Mouse (Mus musculus): Measurements from ENCODE around the gene Dazap1.

DNA sequence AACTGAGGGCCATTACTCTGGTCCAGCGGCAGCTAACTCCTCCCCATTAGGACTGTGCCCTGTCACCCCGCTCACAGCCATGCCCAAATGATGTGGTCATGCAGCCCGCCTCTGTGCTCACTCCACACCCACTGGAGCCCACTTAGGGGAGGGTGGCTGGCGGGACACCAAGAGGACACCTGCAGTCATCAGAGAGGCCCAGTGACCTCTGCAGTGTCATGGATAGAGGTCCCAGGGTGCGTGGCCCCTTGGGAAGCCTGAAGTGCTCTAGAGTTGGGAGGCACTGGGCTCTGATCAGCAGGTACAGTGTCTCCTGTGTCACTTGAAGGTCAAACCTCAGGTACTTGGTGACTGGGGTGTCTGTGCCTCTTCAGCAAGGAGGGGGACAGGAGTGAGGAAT, 35.5 kb downstream of the Dazap1 start:
- TF ChIP-seq ZNF384 (IDR thresholded peaks at IDR 0.05; ENCODE audit: low read depth, low read length) (no peak), CHD2 (IDR thresholded peaks at IDR 0.05; ENCODE audit: low read depth, low read length) (no peak), HCFC1 (IDR thresholded peaks at IDR 0.05; ENCODE audit: borderline replicate concordance, insufficient read depth, low read length) (no peak)

All from ES-E14 (cell line).